Mouse (Mus musculus) heart, embryonic 12.5 days (tissue): Measurements from ENCODE around the gene Fhod1. TPM values are rescaled to one million over a fixed set of nuclear protein-coding genes. Genes with fewer than 3 reads are reported as not detected.

Experiments used
- ATAC-seq: fragments of 200-750 bp; cut with Nextera tagmentation; 2 replicates; pipeline ENCODE4 v1.8.0; 2017; ENCODE audit warnings: moderate TSS enrichment, moderate library complexity; ENCODE audit not compliant: insufficient number of reproducible peaks, low FRiP score
- H3K27ac ChIP-seq: fragments of 300-500 bp; sonication (generic); 2 replicates; pipeline ENCODE4 v1.5.1; 2016; ENCODE audit warnings: mild to moderate bottlenecking, moderate library complexity; ENCODE audit not compliant: poor library complexity, severe bottlenecking
- H3K27me3 ChIP-seq: fragments of 300-500 bp; sonication (generic); replicated peaks from 2 replicates; pipeline ENCODE4 v1.6.1; 2016; ENCODE audit warnings: mild to moderate bottlenecking, moderate library complexity
- H3K36me3 ChIP-seq: fragments of 300-500 bp; sonication (generic); 2 replicates; pipeline ENCODE4 v1.6.1; 2016; ENCODE audit warnings: mild to moderate bottlenecking, moderate library complexity
- H3K4me1 ChIP-seq: fragments of 300-500 bp; sonication (generic); replicated peaks from 2 replicates; pipeline ENCODE4 v1.6.1; 2016; ENCODE audit warnings: mild to moderate bottlenecking
- H3K4me2 ChIP-seq: fragments of 300-500 bp; sonication (generic); 2 replicates; pipeline ENCODE4 v1.6.1; 2016; ENCODE audit warnings: mild to moderate bottlenecking, moderate library complexity
- H3K4me3 ChIP-seq: fragments of 300-500 bp; sonication (generic); 2 replicates; pipeline ENCODE4 v1.5.1; 2016; ENCODE audit warnings: mild to moderate bottlenecking
- H3K9ac ChIP-seq: fragments of 300-500 bp; sonication (generic); 2 replicates; pipeline ENCODE4 v1.6.1; 2016; ENCODE audit warnings: mild to moderate bottlenecking, moderate library complexity
- H3K9me3 ChIP-seq: fragments of 300-500 bp; sonication (generic); replicated peaks from 2 replicates; pipeline ENCODE4 v1.6.1; 2016; ENCODE audit warnings: mild to moderate bottlenecking, moderate library complexity
- WGBS: fragments of 180-500 bp; shearing (Covaris S2); methylation state at CpG from one replicate; pipeline ENCODE4 v1.1.7; 2016; 5-methylcytosine and 5-hydroxymethylcytosine counted together
- polyA plus RNA-seq: library from polyadenylated mRNA; unstranded; fragments of >200 nt; fragmentation: Nextera tagmentation; extraction: Ambion mirVana; gene quantifications from 2 replicates; pipeline ENCODE4 v1.2.1, GENCODE M21; 2016

The Fhod1 gene
- polyA plus RNA-seq, 1 experiment from 2014 or later = 2.0 TPM

DNA sequence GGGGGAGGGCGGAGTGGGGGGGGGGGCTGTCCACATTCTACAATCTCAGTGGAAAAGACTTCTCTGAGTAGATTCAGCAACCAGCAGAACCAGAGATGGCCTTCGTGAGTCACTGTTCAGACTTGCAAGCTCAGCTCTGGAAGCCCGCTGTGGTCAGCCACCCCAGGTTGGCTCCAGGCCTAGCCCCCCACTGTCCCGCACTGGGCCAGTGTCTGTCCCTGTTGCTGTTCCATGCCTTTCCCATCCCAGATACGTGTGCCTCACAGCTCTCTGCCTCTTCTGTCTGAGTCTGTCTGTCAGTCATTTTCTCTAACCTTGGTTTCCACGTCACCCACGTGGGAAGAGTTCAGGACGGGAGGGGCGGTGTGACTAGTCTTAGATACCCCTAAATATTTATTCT lies 24.7 kb upstream of the Fhod1 start:
- H3K9me3 ChIP-seq = 0 out of 2 replicates have a peak, but pooled peaks cover 5% of the 10 kb centered on the region
- H3K4me1 ChIP-seq = peaks cover 5% of the 10 kb centered on the region; the same call in 1 of the 2 replicates
- WGBS = 75% methylated on average over 9 of the region's 9 CpGs
- no peak overlapping the region for H3K4me3 ChIP-seq
- no peak overlapping the region for H3K9ac ChIP-seq
- H3K27me3 ChIP-seq = peaks cover 18% of the 10 kb centered on the region; the same call in 1 of the 2 replicates
- ATAC-seq = no peak
- H3K27ac ChIP-seq = no peak overlapping the region
- H3K4me2 ChIP-seq = no peak overlapping the region
- 0 out of 2 replicates have a peak, but pooled peaks cover under 1% of the 10 kb centered on the region for H3K36me3 ChIP-seq

DNA sequence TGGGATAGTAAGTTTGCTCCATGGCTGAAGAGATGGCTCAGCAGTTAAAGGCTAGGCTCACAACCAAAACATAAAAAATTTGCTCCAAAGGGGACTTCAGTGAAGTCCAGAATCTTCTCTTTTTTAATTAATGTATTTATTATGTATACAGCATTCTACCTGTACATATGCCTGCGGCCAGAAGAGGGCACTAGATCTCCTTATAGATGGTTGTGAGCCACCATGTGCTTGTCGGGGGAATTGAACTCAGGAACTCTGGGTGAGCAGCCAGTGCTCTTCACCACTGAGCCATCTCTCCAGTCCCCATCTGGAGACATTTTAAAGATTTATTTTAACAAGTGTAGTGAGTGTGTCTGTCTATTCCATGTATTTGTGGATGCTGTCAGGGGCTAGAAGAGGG lies 19.4 kb upstream of the Fhod1 start:
- 0 out of 2 replicates have a peak, but pooled peaks cover 6% of the 10 kb centered on the region for H3K36me3 ChIP-seq
- H3K27me3 ChIP-seq = no peaks in the 10 kb centered on the region; the same call in 1 of the 2 replicates
- no peaks in the 10 kb centered on the region for H3K9me3 ChIP-seq
- H3K4me1 ChIP-seq = peaks cover 15% of the 10 kb centered on the region; the same call in 1 of the 2 replicates
- 67% methylated on average over 2 of the region's 2 CpGs for WGBS
- H3K4me3 ChIP-seq = no peak overlapping the region
- ATAC-seq = no peak
- H3K4me2 ChIP-seq = no peak overlapping the region
- H3K27ac ChIP-seq = no peak overlapping the region
- H3K9ac ChIP-seq = no peak overlapping the region

DNA sequence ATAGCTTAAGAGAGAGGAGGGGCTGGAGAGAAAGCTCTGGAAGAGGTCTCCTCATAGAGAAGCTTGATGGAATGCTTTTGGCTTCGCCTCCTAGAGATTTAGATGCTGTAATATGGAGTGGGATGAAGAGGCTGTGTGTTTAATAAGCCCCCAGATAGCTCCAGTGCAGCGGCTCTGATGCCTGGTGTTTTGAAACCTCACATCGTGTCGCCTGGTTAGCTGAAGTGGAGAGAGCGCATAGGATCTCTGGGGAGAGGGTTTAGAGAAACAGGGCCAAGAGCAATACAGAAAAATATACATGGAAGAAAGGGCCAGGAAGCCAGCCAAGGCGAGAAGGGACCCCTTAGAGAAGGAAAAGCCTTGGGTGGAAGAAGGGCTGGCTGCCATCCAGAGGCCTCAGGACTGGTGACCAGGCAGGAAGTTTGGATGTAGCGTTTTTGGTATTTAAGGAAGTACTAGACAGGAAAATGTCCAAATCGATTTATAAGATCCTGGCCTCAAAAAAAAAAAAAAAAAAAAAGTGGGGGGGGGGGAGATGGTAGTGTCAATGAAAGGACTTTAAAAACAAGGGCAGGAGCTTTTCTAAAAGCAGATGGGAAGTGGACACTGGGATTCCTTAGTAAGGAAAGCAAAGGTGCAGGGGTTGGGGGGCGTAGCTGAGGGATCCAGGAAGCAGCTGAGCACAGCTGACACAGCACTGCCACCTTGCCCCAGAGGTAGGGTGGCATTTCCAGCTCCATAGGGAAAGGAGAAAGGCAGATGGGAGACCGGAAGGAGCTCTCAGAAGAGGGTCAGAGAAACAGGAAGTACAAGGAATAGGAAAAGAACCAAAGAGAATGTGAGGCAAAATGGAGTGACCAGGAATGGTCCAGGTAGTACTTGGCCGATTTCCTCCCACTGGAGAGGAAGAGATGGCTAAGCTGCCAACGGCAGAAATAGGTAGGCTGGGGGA lies 14.3 kb upstream of the Fhod1 start:
- Histone ChIP-seq H3K27me3 (no peaks in the 10 kb centered on the region), H3K4me1 (peaks cover 20% of the 10 kb centered on the region; the same call in 1 of the 2 replicates), H3K36me3 (0 out of 2 replicates have a peak, but pooled peaks cover under 1% of the 10 kb centered on the region), H3K9ac (no peak overlapping the region), H3K4me3 (no peak overlapping the region), H3K9me3 (no peaks in the 10 kb centered on the region), H3K4me2 (no peak overlapping the region), H3K27ac (peak overlapping the region; percentile 49)
- 59% methylated on average over 12 of the region's 12 CpGs for WGBS
- 0 out of 2 replicates have a peak, but pooled peaks have one; percentile 27 for ATAC-seq

DNA sequence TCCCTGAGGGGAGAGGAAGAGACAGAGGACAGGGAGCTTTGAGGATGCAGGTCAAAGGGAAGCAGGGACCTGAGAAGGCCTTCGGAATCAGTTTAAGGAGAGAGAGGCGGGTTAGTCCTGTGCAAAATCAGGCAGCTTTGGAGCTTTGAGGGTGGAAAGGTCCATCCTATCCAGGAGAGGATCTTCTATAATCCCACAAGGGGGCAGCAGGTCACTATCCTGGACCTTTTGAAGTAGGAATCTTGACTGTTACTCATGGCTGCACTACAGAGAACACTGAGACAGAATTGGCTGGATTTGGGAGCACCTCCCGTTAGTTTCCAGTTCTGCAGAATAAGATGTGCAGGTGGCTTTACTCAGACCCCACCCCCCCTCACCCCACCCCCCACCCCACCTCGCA lies 11.9 kb upstream of the Fhod1 start:
- H3K9ac ChIP-seq = no peak overlapping the region
- H3K27ac ChIP-seq = no peak overlapping the region
- peaks cover 29% of the 10 kb centered on the region for H3K4me1 ChIP-seq
- no peak overlapping the region for H3K4me2 ChIP-seq
- ATAC-seq = no peak
- WGBS = 39% methylated on average over 4 of the region's 4 CpGs
- no peaks in the 10 kb centered on the region for H3K36me3 ChIP-seq
- H3K27me3 ChIP-seq = peaks cover 5% of the 10 kb centered on the region; the same call in 1 of the 2 replicates
- H3K9me3 ChIP-seq = no peaks in the 10 kb centered on the region
- H3K4me3 ChIP-seq = no peak overlapping the region

DNA sequence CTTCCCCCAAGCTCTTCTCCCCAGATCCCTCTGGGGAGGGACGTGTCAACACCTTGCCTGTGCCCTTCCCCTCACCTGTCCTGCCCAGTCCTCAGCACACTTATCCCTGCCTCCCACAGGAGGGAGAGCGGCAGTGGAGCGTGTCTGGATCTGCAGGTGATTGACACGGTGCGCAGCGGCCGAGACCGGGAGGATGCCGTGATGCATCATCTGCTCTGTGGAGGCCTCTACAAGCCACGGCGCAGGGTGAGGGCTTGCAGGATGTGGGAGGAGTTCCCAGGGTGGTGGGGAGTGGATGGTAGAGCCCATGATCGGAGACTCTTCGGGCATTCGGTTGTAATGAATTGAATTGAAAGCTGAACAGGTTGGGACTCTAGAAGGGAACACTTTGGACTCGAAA lies 11.5 kb upstream of the Fhod1 start:
- Histone ChIP-seq H3K4me3 (no peak overlapping the region), H3K27ac (no peak overlapping the region), H3K9me3 (no peaks in the 10 kb centered on the region), H3K9ac (no peak overlapping the region), H3K36me3 (no peaks in the 10 kb centered on the region), H3K27me3 (peaks cover 5% of the 10 kb centered on the region; the same call in 1 of the 2 replicates), H3K4me1 (peaks cover 29% of the 10 kb centered on the region), H3K4me2 (no peak overlapping the region)
- ATAC-seq = 0 out of 2 replicates have a peak, but pooled peaks have one; percentile 34
- WGBS = 66% methylated on average over 15 of the region's 15 CpGs

DNA sequence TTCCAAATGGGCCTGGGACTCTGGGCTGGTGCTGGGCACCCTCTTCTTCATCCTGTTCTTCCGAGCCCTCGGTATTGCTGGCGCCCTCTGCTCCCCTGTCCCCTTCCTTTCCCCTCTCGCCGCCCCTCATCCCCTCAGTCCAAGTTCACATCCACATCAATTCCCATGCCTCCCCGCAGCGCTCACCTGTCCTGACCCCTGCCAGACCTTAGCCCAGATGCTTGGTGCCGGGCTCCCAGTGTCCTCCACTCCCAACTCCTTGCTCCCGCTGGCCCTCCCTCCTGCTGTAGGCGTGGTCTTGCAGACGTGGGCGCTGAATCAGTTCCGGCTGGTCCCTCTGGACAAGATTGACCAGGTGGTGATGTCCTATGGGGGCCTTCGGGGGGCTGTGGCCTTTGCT lies 8.9 kb upstream of the Fhod1 start:
- H3K4me2 ChIP-seq = no peak overlapping the region
- H3K27me3 ChIP-seq = peaks cover 5% of the 10 kb centered on the region; the same call in 1 of the 2 replicates
- 81% methylated on average over 14 of the region's 14 CpGs for WGBS
- no peak overlapping the region for H3K4me3 ChIP-seq
- no peaks in the 10 kb centered on the region for H3K36me3 ChIP-seq
- H3K9ac ChIP-seq = no peak overlapping the region
- ATAC-seq = no peak
- no peak overlapping the region for H3K27ac ChIP-seq
- H3K9me3 ChIP-seq = no peaks in the 10 kb centered on the region
- peaks cover 19% of the 10 kb centered on the region for H3K4me1 ChIP-seq

DNA sequence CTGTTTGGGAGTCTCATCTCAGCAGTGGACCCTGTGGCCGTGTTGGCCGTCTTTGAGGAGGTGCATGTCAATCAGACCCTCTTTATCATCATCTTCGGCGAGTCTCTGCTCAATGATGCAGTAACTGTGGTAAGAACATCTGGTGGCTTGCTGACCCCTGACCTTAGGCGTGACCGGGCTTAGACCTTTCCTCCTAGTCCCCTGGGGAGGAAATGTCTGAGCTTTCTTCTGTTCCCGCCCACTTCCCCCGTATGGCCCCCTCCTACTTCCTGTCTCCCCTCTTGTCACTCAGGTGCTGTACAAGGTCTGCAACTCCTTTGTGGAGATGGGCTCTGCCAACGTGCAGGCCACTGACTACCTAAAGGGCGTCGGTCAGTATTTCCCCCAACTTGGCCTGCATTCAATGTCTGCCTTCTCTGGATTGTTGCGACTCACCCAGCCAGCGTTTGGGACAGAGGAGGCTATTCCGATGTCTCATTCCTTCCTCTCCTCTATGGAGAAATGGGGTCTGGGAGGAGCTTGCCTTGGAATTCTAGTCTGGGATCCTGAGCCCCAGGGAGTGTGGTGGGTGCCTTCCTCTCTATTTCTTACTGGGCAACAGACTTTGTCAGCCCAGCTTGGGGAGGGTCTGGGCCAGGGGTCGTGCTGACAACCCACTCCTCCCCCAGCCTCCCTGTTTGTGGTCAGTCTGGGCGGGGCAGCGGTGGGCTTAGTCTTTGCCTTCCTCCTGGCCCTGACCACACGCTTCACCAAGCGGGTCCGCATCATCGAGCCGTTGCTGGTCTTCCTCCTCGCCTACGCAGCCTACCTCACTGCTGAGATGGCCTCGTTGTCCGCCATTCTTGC lies 7.6 kb upstream of the Fhod1 start:
- Histone ChIP-seq H3K4me3 (no peak overlapping the region), H3K27ac (no peak overlapping the region), H3K27me3 (peaks cover 5% of the 10 kb centered on the region; the same call in 1 of the 2 replicates), H3K4me2 (no peak overlapping the region), H3K9ac (no peak overlapping the region), H3K9me3 (no peaks in the 10 kb centered on the region), H3K4me1 (peaks cover 20% of the 10 kb centered on the region), H3K36me3 (no peaks in the 10 kb centered on the region)
- WGBS = 68% methylated on average over 26 of the region's 26 CpGs
- ATAC-seq = no peak

DNA sequence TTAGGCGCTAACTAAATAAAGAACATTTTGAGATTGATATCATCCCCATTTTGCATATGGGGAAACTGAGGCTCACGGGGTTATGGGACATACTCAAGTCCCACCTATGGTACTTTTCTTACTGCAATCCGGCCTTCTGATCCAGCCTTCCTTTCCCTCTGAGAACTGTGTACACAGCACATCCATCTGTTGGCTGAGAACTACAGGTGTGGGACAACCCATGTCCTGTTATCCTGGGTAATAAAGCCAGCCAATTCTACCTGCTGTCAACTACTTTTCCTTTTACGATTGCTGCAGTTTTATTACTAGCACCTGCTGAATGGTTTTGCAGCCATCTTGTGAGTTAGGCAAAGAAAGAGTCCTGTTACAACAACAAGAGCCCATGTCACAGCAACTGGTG lies 6.8 kb upstream of the Fhod1 start:
- no peak for ATAC-seq
- Histone ChIP-seq H3K27ac (no peak overlapping the region), H3K9ac (no peak overlapping the region)

DNA sequence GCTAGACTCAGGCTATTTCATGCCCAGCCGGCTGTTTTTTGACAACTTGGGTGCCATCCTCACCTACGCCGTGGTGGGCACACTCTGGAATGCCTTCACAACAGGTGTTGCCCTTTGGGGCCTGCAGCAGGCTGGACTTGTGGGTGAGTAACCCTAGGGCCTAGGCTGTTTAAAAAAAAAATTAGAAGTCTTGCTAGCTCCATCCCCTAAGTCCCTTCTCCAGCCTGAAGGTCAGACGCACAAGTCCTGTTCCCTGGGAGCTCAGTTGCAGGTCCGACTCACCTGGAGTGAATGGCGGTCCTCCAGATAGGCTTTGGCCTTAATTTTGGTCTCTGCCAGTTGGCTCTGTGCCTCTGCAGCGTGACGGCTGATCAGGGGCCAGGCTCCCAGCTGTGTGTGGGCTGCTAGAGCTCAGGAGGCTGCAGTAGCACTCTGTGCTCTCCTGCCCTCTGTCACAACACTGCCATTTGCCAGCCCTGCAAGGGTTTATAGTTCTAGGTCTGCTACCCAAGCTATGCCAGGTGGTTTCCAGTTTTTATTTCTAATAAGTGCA lies 5.9 kb upstream of the Fhod1 start:
- H3K4me2 ChIP-seq = no peak overlapping the region
- no peak for ATAC-seq
- no peak overlapping the region for H3K27ac ChIP-seq
- H3K4me3 ChIP-seq = no peak overlapping the region
- no peak overlapping the region for H3K9ac ChIP-seq
- peaks cover 5% of the 10 kb centered on the region; the same call in 1 of the 2 replicates for H3K27me3 ChIP-seq
- H3K36me3 ChIP-seq = no peaks in the 10 kb centered on the region
- no peaks in the 10 kb centered on the region for H3K9me3 ChIP-seq
- 77% methylated on average over 8 of the region's 8 CpGs for WGBS
- peaks cover 25% of the 10 kb centered on the region for H3K4me1 ChIP-seq

More for the DNA sequence above, 6.8 kb upstream of the Fhod1 start:
- H3K4me1 ChIP-seq = peaks cover 23% of the 10 kb centered on the region
- no peaks in the 10 kb centered on the region for H3K9me3 ChIP-seq
- H3K36me3 ChIP-seq = no peaks in the 10 kb centered on the region
- H3K27me3 ChIP-seq = peaks cover 5% of the 10 kb centered on the region; the same call in 1 of the 2 replicates
- WGBS = 88% methylated on average over 4 of the region's 4 CpGs
- no peak overlapping the region for H3K4me3 ChIP-seq
- no peak overlapping the region for H3K4me2 ChIP-seq

DNA sequence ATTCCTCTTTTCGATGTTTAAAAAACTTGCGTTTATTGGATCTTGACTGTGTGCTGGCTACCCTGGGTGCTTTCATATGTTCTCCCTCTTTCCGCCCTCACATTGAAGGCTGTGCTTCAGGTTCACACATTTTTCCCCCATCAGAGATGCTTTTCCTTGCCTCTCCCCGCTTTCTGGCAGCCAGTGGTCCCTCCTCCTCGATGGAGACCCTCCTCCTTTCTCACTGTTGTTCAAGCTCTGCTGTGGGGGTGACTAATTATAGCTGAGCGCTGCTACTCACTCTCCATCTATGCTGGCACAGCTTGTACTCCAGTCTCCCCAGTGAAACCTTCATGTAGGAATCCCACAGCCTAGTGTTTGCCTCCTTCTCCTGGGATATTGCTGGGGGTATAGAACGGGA lies 2.4 kb upstream of the Fhod1 start:
- 25% methylated on average over 7 of the region's 7 CpGs for WGBS
- Histone ChIP-seq H3K9ac (no peak overlapping the region; the same call in 1 of the 2 replicates), H3K4me3 (peak overlapping the region; percentile 78; the same call in 1 of the 2 replicates), H3K4me2 (peak overlapping the region; percentile 99), H3K27ac (no peak overlapping the region; the same call in 1 of the 2 replicates), H3K9me3 (no peaks in the 10 kb centered on the region), H3K36me3 (no peaks in the 10 kb centered on the region), H3K27me3 (no peaks in the 10 kb centered on the region; the same call in 1 of the 2 replicates), H3K4me1 (peaks cover 39% of the 10 kb centered on the region)
- no peak for ATAC-seq
